ENCODE assay signal across 9 mouse cellular contexts in genomic region chr10:75796731-75797516, GRCm38 (mm10). TPM values are rescaled to one million over a fixed set of nuclear protein-coding genes. Genes with fewer than 3 reads are reported as not detected.
A peak's percentile ranks its signal among the peaks of the same experiment; 100 is the strongest.
DNase-seq lines count a peak whose midpoint lies in the region; ATAC-seq lines count a peak whose summit lies in the region.
"Had no signal": no experiment of that assay in that cellular context is flagged by ENCODE, and none has a peak within 500 bp of the region (broad histone marks: within the 10 kb centered on the region; RNA-seq: fewer than 3 reads in every experiment).

No protein-coding gene starts in this region.

- no peak for DNase-seq in limb, embryonic 10.5 days (ENCODE audit: low spot score)
- DNase-seq in adrenal gland, adult 8-10 months, result no peak
- DNase-seq in thymus, postnatal 4 days, result no peak

- 47% methylated on average over 11 of the region's 11 CpGs for WGBS in forebrain, embryonic 13.5 days
- WGBS in limb, embryonic 10.5 days, result 51% methylated on average over 11 of the region's 11 CpGs
- 49% methylated on average over 11 of the region's 11 CpGs for WGBS in midbrain, embryonic 13.5 days

- H3K36me3 ChIP-seq in erythroblast, embryonic 14.5 days (ENCODE audit: control insufficient read depth), result no peaks in the 10 kb centered on the region
- no peaks in the 10 kb centered on the region for H3K36me3 ChIP-seq in forebrain, embryonic 13.5 days (ENCODE audit: poor library complexity, severe bottlenecking)
- H3K36me3 ChIP-seq in limb, embryonic 10.5 days, result no peaks in the 10 kb centered on the region
- no peaks in the 10 kb centered on the region for H3K36me3 ChIP-seq in midbrain, embryonic 13.5 days

- H3K27ac ChIP-seq in forebrain, embryonic 13.5 days, result no peak overlapping the region
- peak overlapping the region; percentile 39; the same call in 1 of the 2 replicates for H3K27ac ChIP-seq in limb, embryonic 10.5 days
- no peak overlapping the region for H3K27ac ChIP-seq in midbrain, embryonic 13.5 days

- H3K4me3 ChIP-seq in erythroblast, embryonic 14.5 days (replicated peaks), result peak overlapping the region; percentile 65
- H3K4me3 ChIP-seq in forebrain, embryonic 13.5 days, result peak overlapping the region; percentile 47
- peak overlapping the region; percentile 52 for H3K4me3 ChIP-seq in limb, embryonic 10.5 days
- H3K4me3 ChIP-seq in midbrain, embryonic 13.5 days (replicated peaks), result peak overlapping the region; percentile 41

- H3K4me2 ChIP-seq in forebrain, embryonic 13.5 days, result peak overlapping the region; percentile 78
- peak overlapping the region; percentile 66 for H3K4me2 ChIP-seq in midbrain, embryonic 13.5 days (replicated peaks)

- ATAC-seq in erythroblast, adult 5-6 weeks (replicated peaks; ENCODE audit: low FRiP score, poor library complexity, severe bottlenecking), result no peak
- ATAC-seq in forebrain, embryonic 13.5 days, result peak; percentile 13; the same call in 1 of the 2 replicates
- no peak for ATAC-seq in midbrain, embryonic 13.5 days
- ATAC-seq in inflammation-experienced regulatory T-cells, adult 6 months, result no peak

- 0 out of 2 replicates have a peak overlapping the region, but pooled peaks have one; percentile 58 for H3K9ac ChIP-seq in forebrain, embryonic 13.5 days
- no peak overlapping the region for H3K9ac ChIP-seq in midbrain, embryonic 13.5 days (replicated peaks)

- H3K4me1 ChIP-seq in erythroblast, embryonic 14.5 days (ENCODE audit: control insufficient read depth), result peaks cover 23% of the 10 kb centered on the region
- peaks cover 19% of the 10 kb centered on the region for H3K4me1 ChIP-seq in forebrain, embryonic 13.5 days
- H3K4me1 ChIP-seq in limb, embryonic 10.5 days, result peaks cover 29% of the 10 kb centered on the region
- peaks cover 15% of the 10 kb centered on the region for H3K4me1 ChIP-seq in midbrain, embryonic 13.5 days (replicated peaks)

- H3K9me3 ChIP-seq in erythroblast, embryonic 14.5 days (ENCODE audit: control insufficient read depth, low read length), result no peaks in the 10 kb centered on the region
- H3K9me3 ChIP-seq in forebrain, embryonic 13.5 days (replicated peaks), result no peaks in the 10 kb centered on the region
- H3K9me3 ChIP-seq in limb, embryonic 10.5 days (replicated peaks), result no peaks in the 10 kb centered on the region
- no peaks in the 10 kb centered on the region for H3K9me3 ChIP-seq in midbrain, embryonic 13.5 days

- H3K27me3 ChIP-seq in erythroblast, embryonic 14.5 days (ENCODE audit: control insufficient read depth), result peaks cover 27% of the 10 kb centered on the region
- peaks cover 7% of the 10 kb centered on the region; the same call in 1 of the 2 replicates for H3K27me3 ChIP-seq in forebrain, embryonic 13.5 days
- H3K27me3 ChIP-seq in limb, embryonic 10.5 days (ENCODE audit: low read depth, poor library complexity, severe bottlenecking), result peaks cover 24% of the 10 kb centered on the region
- H3K27me3 ChIP-seq in midbrain, embryonic 13.5 days, result peaks cover 6% of the 10 kb centered on the region; the same call in 1 of the 2 replicates

RNA-seq across cellular contexts. Expression of gene Gstt1, which starts 1.5 kb away (rescaled TPM):
- polyA plus RNA-seq in erythroblast, embryonic 14.5 days (2012), result 0.14 and 0.22 TPM in 2 replicates
- total RNA-seq in erythroblast, adult 5-6 weeks (2015; ENCODE audit: low replicate concordance), result 6.3 and 24.0 TPM in 2 replicates
- 4.1 and 6.8 TPM in 2 replicates for total RNA-seq in erythroblast, adult 5-6 weeks (2017; ENCODE audit: low replicate concordance)
- polyA plus RNA-seq in forebrain, embryonic 13.5 days (2015; fragmentation: Nextera tagmentation; extraction: Ambion mirVana), result 6.4 and 6.5 TPM in 2 replicates
- 1.7 and 3.8 TPM in 2 replicates for polyA plus RNA-seq in limb, embryonic 10.5 days (2016; fragmentation: Nextera tagmentation; extraction: Ambion mirVana)
- 4.8 and 5.5 TPM in 2 replicates for polyA plus RNA-seq in midbrain, embryonic 13.5 days (2015; fragmentation: Nextera tagmentation; extraction: Ambion mirVana)
- 10 to 100 TPM; 49.4 to 80.4 (median 66.3) TPM for total RNA-seq in adrenal gland, adult 8-10 months (2022)
- 1 to 10 TPM; 1.7 to 3.6 (median 2.2) TPM for polyA plus RNA-seq in inflammation-experienced regulatory T-cells, adult 6 months (2017; shearing (Covaris generic))

RNA-seq across cellular contexts. Expression of gene Gstt3, which starts 15.7 kb away (rescaled TPM):
- 0.12 TPM in 1 of 2 replicates, not detected in the other for polyA plus RNA-seq in erythroblast, embryonic 14.5 days (2012)
- total RNA-seq in erythroblast, adult 5-6 weeks (2015; ENCODE audit: low replicate concordance), result 0.42 TPM in 1 of 2 replicates, not detected in the other
- total RNA-seq in erythroblast, adult 5-6 weeks (2017; ENCODE audit: low replicate concordance), result 0.51 TPM in 1 of 2 replicates, not detected in the other
- 0.45 and 0.52 TPM in 2 replicates for polyA plus RNA-seq in forebrain, embryonic 13.5 days (2015; fragmentation: Nextera tagmentation; extraction: Ambion mirVana)
- 2.7 and 4.2 TPM in 2 replicates for polyA plus RNA-seq in limb, embryonic 10.5 days (2016; fragmentation: Nextera tagmentation; extraction: Ambion mirVana)
- 0.30 and 0.61 TPM in 2 replicates for polyA plus RNA-seq in midbrain, embryonic 13.5 days (2015; fragmentation: Nextera tagmentation; extraction: Ambion mirVana)
- 10 to 100 TPM; 28.7 to 37.8 (median 34.4) TPM for total RNA-seq in adrenal gland, adult 8-10 months (2022)
- 10 to 100 TPM in 1 of 3 experiments, 1 to 10 TPM in 2; 9.0 to 12.7 (median 9.3) TPM for polyA plus RNA-seq in inflammation-experienced regulatory T-cells, adult 6 months (2017; shearing (Covaris generic))

RNA-seq across cellular contexts. Expression of gene Gm20441, which starts 16.2 kb away (rescaled TPM):
- not detected in 2 replicates for polyA plus RNA-seq in erythroblast, embryonic 14.5 days (2012)
- total RNA-seq in erythroblast, adult 5-6 weeks (2015; ENCODE audit: low replicate concordance), result not detected in 2 replicates
- not detected in 2 replicates for total RNA-seq in erythroblast, adult 5-6 weeks (2017; ENCODE audit: low replicate concordance)
- not detected in 2 replicates for polyA plus RNA-seq in forebrain, embryonic 13.5 days (2015; fragmentation: Nextera tagmentation; extraction: Ambion mirVana)
- not detected in 2 replicates for polyA plus RNA-seq in limb, embryonic 10.5 days (2016; fragmentation: Nextera tagmentation; extraction: Ambion mirVana)
- polyA plus RNA-seq in midbrain, embryonic 13.5 days (2015; fragmentation: Nextera tagmentation; extraction: Ambion mirVana), result not detected in 2 replicates
- not detected for total RNA-seq in adrenal gland, adult 8-10 months (2022)
- not detected for polyA plus RNA-seq in inflammation-experienced regulatory T-cells, adult 6 months (2017; shearing (Covaris generic))
- polyA plus RNA-seq: C2C12 had no signal

RNA-seq across cellular contexts. Expression of gene Ddt, which starts 23.7 kb away (rescaled TPM):
- 2.7 and 3.0 TPM in 2 replicates for polyA plus RNA-seq in erythroblast, embryonic 14.5 days (2012)
- 5.4 TPM in 1 of 2 replicates, not detected in the other for total RNA-seq in erythroblast, adult 5-6 weeks (2015; ENCODE audit: low replicate concordance)
- 4.6 and 5.0 TPM in 2 replicates for total RNA-seq in erythroblast, adult 5-6 weeks (2017; ENCODE audit: low replicate concordance)
- 72.2 and 87.4 TPM in 2 replicates for polyA plus RNA-seq in forebrain, embryonic 13.5 days (2015; fragmentation: Nextera tagmentation; extraction: Ambion mirVana)
- 91.4 and 92.5 TPM in 2 replicates for polyA plus RNA-seq in limb, embryonic 10.5 days (2016; fragmentation: Nextera tagmentation; extraction: Ambion mirVana)
- 83.7 and 87.8 TPM in 2 replicates for polyA plus RNA-seq in midbrain, embryonic 13.5 days (2015; fragmentation: Nextera tagmentation; extraction: Ambion mirVana)
- 100 to 1,000 TPM in 2 of 4 experiments, 10 to 100 TPM in 2; 85.8 to 143 (median 110) TPM for total RNA-seq in adrenal gland, adult 8-10 months (2022)
- 10 to 100 TPM; 63.4 to 95.0 (median 86.4) TPM for polyA plus RNA-seq in inflammation-experienced regulatory T-cells, adult 6 months (2017; shearing (Covaris generic))

RNA-seq across cellular contexts. Expression of gene Gstt4, which starts 25.4 kb away (rescaled TPM):
- not detected in 2 replicates for polyA plus RNA-seq in erythroblast, embryonic 14.5 days (2012)
- total RNA-seq in erythroblast, adult 5-6 weeks (2015; ENCODE audit: low replicate concordance), result not detected in 2 replicates
- total RNA-seq in erythroblast, adult 5-6 weeks (2017; ENCODE audit: low replicate concordance), result 0.84 TPM in 1 of 2 replicates, not detected in the other
- not detected in 2 replicates for polyA plus RNA-seq in forebrain, embryonic 13.5 days (2015; fragmentation: Nextera tagmentation; extraction: Ambion mirVana)
- not detected in 2 replicates for polyA plus RNA-seq in limb, embryonic 10.5 days (2016; fragmentation: Nextera tagmentation; extraction: Ambion mirVana)
- not detected in 2 replicates for polyA plus RNA-seq in midbrain, embryonic 13.5 days (2015; fragmentation: Nextera tagmentation; extraction: Ambion mirVana)
- total RNA-seq in adrenal gland, adult 8-10 months (2022), result not detected
- not detected for polyA plus RNA-seq in inflammation-experienced regulatory T-cells, adult 6 months (2017; shearing (Covaris generic))
- polyA plus RNA-seq: C2C12 had no signal
